Mouse (Mus musculus): Measurements from ENCODE around the gene Sohlh2. TPM values are rescaled to one million over a fixed set of nuclear protein-coding genes. Genes with fewer than 3 reads are reported as not detected.

Gene Sohlh2
- polyA plus RNA-seq, 1 experiment from 2014 or later: not detected

- Histone ChIP-seq H3K27ac (ENCODE audit: low read depth, low read length) (no peak within 1 kb of the TSS), H3K27me3 (replicated peaks; ENCODE audit: control insufficient read depth, insufficient read depth, low read length) (peaks cover 15% of the 10 kb centered on the region), H3K4me3 (ENCODE audit: low read depth, low read length) (peak within 1 kb of the TSS; percentile 34), H3K4me2 (replicated peaks; ENCODE audit: low read depth) (peak within 1 kb of the TSS; percentile 64), H3K9ac (ENCODE audit: low read depth, low read length) (no peak within 1 kb of the TSS), H3K36me3 (ENCODE audit: control insufficient read depth, insufficient read depth) (no peaks in the 10 kb centered on the region), H3K9me3 (ENCODE audit: control insufficient read depth) (no peaks in the 10 kb centered on the region), H3K4me1 (replicated peaks; ENCODE audit: control insufficient read depth, insufficient read depth, low read length) (no peaks in the 10 kb centered on the region)
- no peak for TF ChIP-seq CTCF (IDR thresholded peaks at IDR 0.05; ENCODE audit: low read depth)
- WGBS: 40% methylated on average over 10 of the region's 10 CpGs
- 0 out of 2 replicates have a peak, but pooled peaks have one; percentile 8 for ATAC-seq
These were observed 60.0 kb downstream of the Sohlh2 start, which contains the start of gene Dclk1 for GRCm38 (mm10) chr3:55241730-55242421. TSS of gene Dclk1 (plus strand) at chr3:55242364.

DNA sequence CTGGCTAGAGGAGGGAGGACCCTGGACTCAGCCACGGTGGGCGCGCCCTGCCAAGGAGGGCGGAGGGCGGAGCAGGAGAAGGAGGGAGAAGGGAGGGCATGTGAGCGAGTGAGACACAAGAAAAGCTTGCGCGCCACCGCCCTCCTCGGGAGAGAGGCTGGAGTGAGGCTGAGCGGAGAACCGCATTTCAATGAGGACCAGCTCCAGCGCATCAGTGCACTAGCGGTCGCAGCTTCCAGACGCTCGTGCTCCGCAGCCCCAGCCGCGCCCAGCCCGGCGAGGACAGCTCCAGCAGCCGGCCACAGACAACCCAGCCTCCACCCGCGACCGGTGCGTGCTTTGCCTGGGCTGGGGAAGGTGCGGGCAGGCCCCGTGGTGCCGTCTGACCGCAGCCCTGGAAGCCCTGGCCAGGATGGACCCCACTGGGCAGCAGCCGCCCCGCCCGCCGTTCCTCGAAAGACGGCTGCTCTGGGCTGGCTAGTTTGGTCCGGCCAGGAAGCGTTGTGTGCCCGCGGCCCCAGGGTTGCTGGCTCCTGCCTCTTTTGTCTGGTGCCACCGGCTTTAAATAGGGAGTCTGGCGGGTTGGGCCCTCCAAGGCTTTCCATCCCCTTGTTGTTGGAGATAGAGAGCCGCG is 60.7 kb downstream of the Sohlh2 start:
- peaks cover 15% of the 10 kb centered on the region for H3K27me3 ChIP-seq (replicated peaks; ENCODE audit: control insufficient read depth, insufficient read depth, low read length)
- no peaks in the 10 kb centered on the region for H3K36me3 ChIP-seq (ENCODE audit: control insufficient read depth, insufficient read depth)
- no peak overlapping the region for H3K27ac ChIP-seq (ENCODE audit: low read depth, low read length)
- peak; percentile 60 for TF ChIP-seq CTCF (IDR thresholded peaks at IDR 0.05; ENCODE audit: low read depth)
- H3K4me3 ChIP-seq (ENCODE audit: low read depth, low read length): peak overlapping the region; percentile 34
- no peaks in the 10 kb centered on the region for H3K4me1 ChIP-seq (replicated peaks; ENCODE audit: control insufficient read depth, insufficient read depth, low read length)
- ATAC-seq: peak; percentile 38
- no peaks in the 10 kb centered on the region for H3K9me3 ChIP-seq (ENCODE audit: control insufficient read depth)
- H3K9ac ChIP-seq (ENCODE audit: low read depth, low read length): no peak overlapping the region
- peak overlapping the region; percentile 64 for H3K4me2 ChIP-seq (replicated peaks; ENCODE audit: low read depth)
- under 1% methylated on average over 45 of the region's 45 CpGs for WGBS

GRCm38 (mm10) chr3:55243056-55243471 is 61.2 kb downstream of the Sohlh2 start:
- H3K27me3 ChIP-seq (replicated peaks; ENCODE audit: control insufficient read depth, insufficient read depth, low read length): peaks cover 15% of the 10 kb centered on the region
- no peak for ATAC-seq
- H3K4me1 ChIP-seq (replicated peaks; ENCODE audit: control insufficient read depth, insufficient read depth, low read length): no peaks in the 10 kb centered on the region
- no peaks in the 10 kb centered on the region for H3K9me3 ChIP-seq (ENCODE audit: control insufficient read depth)
- no peak overlapping the region for H3K9ac ChIP-seq (ENCODE audit: low read depth, low read length)
- TF ChIP-seq CTCF (IDR thresholded peaks at IDR 0.05; ENCODE audit: low read depth): no peak
- WGBS: 5% methylated on average over 8 of the region's 8 CpGs
- H3K4me3 ChIP-seq (ENCODE audit: low read depth, low read length): peak overlapping the region; percentile 34
- no peak overlapping the region for H3K27ac ChIP-seq (ENCODE audit: low read depth, low read length)
- H3K4me2 ChIP-seq (replicated peaks; ENCODE audit: low read depth): peak overlapping the region; percentile 64
- H3K36me3 ChIP-seq (ENCODE audit: control insufficient read depth, insufficient read depth): no peaks in the 10 kb centered on the region

- H3K4me2 ChIP-seq (replicated peaks; ENCODE audit: low read depth): no peak overlapping the region
These were observed 62.3 kb downstream of the Sohlh2 start for GRCm38 (mm10) chr3:55244087-55244486.

GRCm38 (mm10) chr3:55246618-55247272 is 64.9 kb downstream of the Sohlh2 start:
- Histone ChIP-seq H3K27me3 (replicated peaks; ENCODE audit: control insufficient read depth, insufficient read depth, low read length) (peaks cover 15% of the 10 kb centered on the region), H3K27ac (ENCODE audit: low read depth, low read length) (no peak overlapping the region), H3K36me3 (ENCODE audit: control insufficient read depth, insufficient read depth) (no peaks in the 10 kb centered on the region), H3K4me2 (replicated peaks; ENCODE audit: low read depth) (no peak overlapping the region), H3K4me3 (ENCODE audit: low read depth, low read length) (no peak overlapping the region), H3K9ac (ENCODE audit: low read depth, low read length) (no peak overlapping the region), H3K9me3 (ENCODE audit: control insufficient read depth) (no peaks in the 10 kb centered on the region), H3K4me1 (replicated peaks; ENCODE audit: control insufficient read depth, insufficient read depth, low read length) (no peaks in the 10 kb centered on the region)
- ATAC-seq: no peak
- no peak for TF ChIP-seq CTCF (IDR thresholded peaks at IDR 0.05; ENCODE audit: low read depth)
- 86% methylated on average over 12 of the region's 12 CpGs for WGBS

More at GRCm38 (mm10) chr3:55244087-55244486, 62.3 kb downstream of the Sohlh2 start:
- no peaks in the 10 kb centered on the region for H3K4me1 ChIP-seq (replicated peaks; ENCODE audit: control insufficient read depth, insufficient read depth, low read length)
- no peak for TF ChIP-seq CTCF (IDR thresholded peaks at IDR 0.05; ENCODE audit: low read depth)
- no peak overlapping the region for H3K9ac ChIP-seq (ENCODE audit: low read depth, low read length)
- H3K27me3 ChIP-seq (replicated peaks; ENCODE audit: control insufficient read depth, insufficient read depth, low read length): peaks cover 15% of the 10 kb centered on the region
- no peak overlapping the region for H3K27ac ChIP-seq (ENCODE audit: low read depth, low read length)
- no peak for ATAC-seq
- no peaks in the 10 kb centered on the region for H3K36me3 ChIP-seq (ENCODE audit: control insufficient read depth, insufficient read depth)
- H3K4me3 ChIP-seq (ENCODE audit: low read depth, low read length): no peak overlapping the region
- WGBS: 80% methylated on average over 6 of the region's 6 CpGs
- H3K9me3 ChIP-seq (ENCODE audit: control insufficient read depth): no peaks in the 10 kb centered on the region

GRCm38 (mm10) chr3:55248048-55248447 is 66.2 kb downstream of the Sohlh2 start:
- Histone ChIP-seq H3K4me1 (replicated peaks; ENCODE audit: control insufficient read depth, insufficient read depth, low read length) (no peaks in the 10 kb centered on the region), H3K27me3 (replicated peaks; ENCODE audit: control insufficient read depth, insufficient read depth, low read length) (peaks cover 2% of the 10 kb centered on the region; the same call in 1 of the 2 replicates), H3K27ac (ENCODE audit: low read depth, low read length) (no peak overlapping the region), H3K4me3 (ENCODE audit: low read depth, low read length) (no peak overlapping the region), H3K4me2 (replicated peaks; ENCODE audit: low read depth) (no peak overlapping the region), H3K9ac (ENCODE audit: low read depth, low read length) (no peak overlapping the region), H3K36me3 (ENCODE audit: control insufficient read depth, insufficient read depth) (no peaks in the 10 kb centered on the region), H3K9me3 (ENCODE audit: control insufficient read depth) (no peaks in the 10 kb centered on the region)
- no peak for ATAC-seq
- no peak for TF ChIP-seq CTCF (IDR thresholded peaks at IDR 0.05; ENCODE audit: low read depth)
- 87% methylated on average over 3 of the region's 3 CpGs for WGBS
